In genomic region chr5:144313335-144313734, GRCm38 (mm10) we compare ENCODE assay signal across 9 mouse cellular contexts. TPM values are rescaled to one million over a fixed set of nuclear protein-coding genes. Genes with fewer than 3 reads are reported as not detected.
DNase-seq lines count a peak whose midpoint lies in the region; ATAC-seq lines count a peak whose summit lies in the region.
"Had no signal": no experiment of that assay in that cellular context is flagged by ENCODE, and none has a peak within 500 bp of the region (broad histone marks: within the 10 kb centered on the region; RNA-seq: fewer than 3 reads in every experiment).

No protein-coding gene starts in this region.

- peaks cover 29% of the 10 kb centered on the region for H3K4me1 ChIP-seq in heart, embryonic 15.5 days (replicated peaks)
- H3K4me1 ChIP-seq in liver, embryonic 13.5 days (replicated peaks) = peaks cover 17% of the 10 kb centered on the region
- no peaks in the 10 kb centered on the region for H3K4me1 ChIP-seq in midbrain, embryonic 14.5 days (ENCODE audit: control insufficient read depth, insufficient read depth, low read length)

- no peaks in the 10 kb centered on the region for H3K27me3 ChIP-seq in heart, embryonic 15.5 days
- H3K27me3 ChIP-seq in liver, embryonic 13.5 days = no peaks in the 10 kb centered on the region
- no peaks in the 10 kb centered on the region for H3K27me3 ChIP-seq in midbrain, embryonic 14.5 days (ENCODE audit: control insufficient read depth, insufficient read depth, low read length)

- intact Hi-C loops in heart, postnatal 36 days (cut with DNase I) = no loop called here

- WGBS in heart, embryonic 15.5 days = 14% methylated on average over 5 of the region's 5 CpGs
- WGBS in liver, embryonic 13.5 days (ENCODE audit: insufficient replicate concordance) = 9% methylated on average over 5 of the region's 5 CpGs
- 52% methylated on average over 5 of the region's 5 CpGs for WGBS in midbrain, embryonic 14.5 days

- no peak overlapping the region for H3K9ac ChIP-seq in heart, embryonic 15.5 days
- H3K9ac ChIP-seq in liver, embryonic 13.5 days = no peak overlapping the region
- no peak overlapping the region for H3K9ac ChIP-seq in midbrain, embryonic 14.5 days (replicated peaks; ENCODE audit: low read length)

- H3K27ac ChIP-seq in heart, embryonic 15.5 days = peak overlapping the region; percentile 53; the same call in 1 of the 2 replicates
- H3K27ac ChIP-seq in liver, embryonic 13.5 days = no peak overlapping the region
- no peak overlapping the region for H3K27ac ChIP-seq in midbrain, embryonic 14.5 days (replicated peaks; ENCODE audit: low read depth, low read length)

- H3K9me3 ChIP-seq in heart, embryonic 15.5 days (replicated peaks) = no peaks in the 10 kb centered on the region
- no peaks in the 10 kb centered on the region for H3K9me3 ChIP-seq in liver, embryonic 13.5 days (replicated peaks)
- H3K9me3 ChIP-seq in midbrain, embryonic 14.5 days (ENCODE audit: control insufficient read depth, low read length) = no peaks in the 10 kb centered on the region

- H3K36me3 ChIP-seq in heart, embryonic 15.5 days = no peaks in the 10 kb centered on the region
- H3K36me3 ChIP-seq in liver, embryonic 13.5 days = no peaks in the 10 kb centered on the region
- H3K36me3 ChIP-seq in midbrain, embryonic 14.5 days (ENCODE audit: control insufficient read depth, insufficient read depth, low read length) = no peaks in the 10 kb centered on the region

- no peak overlapping the region for H3K4me3 ChIP-seq in heart, embryonic 15.5 days
- H3K4me3 ChIP-seq in liver, embryonic 13.5 days (replicated peaks) = no peak overlapping the region
- H3K4me3 ChIP-seq in midbrain, embryonic 14.5 days (replicated peaks; ENCODE audit: low read depth, low read length) = no peak overlapping the region

- no peak overlapping the region for H3K4me2 ChIP-seq in heart, embryonic 15.5 days
- no peak overlapping the region for H3K4me2 ChIP-seq in liver, embryonic 13.5 days
- no peak overlapping the region for H3K4me2 ChIP-seq in midbrain, embryonic 14.5 days (ENCODE audit: low read length)

- no peak for DNase-seq in heart, postnatal 36 days
- DNase-seq in A20 (ENCODE audit: low read depth, low spot score) = peak; percentile 5
- DNase-seq in liver, embryonic 13.5 days = no peak
- no peak for DNase-seq in frontal cortex, postnatal 14 days (ENCODE audit: low spot score in 2 of 2)
- no peak for DNase-seq in midbrain, embryonic 14.5 days
- DNase-seq in gastrocnemius, postnatal 4 days (ENCODE audit: low spot score in 2 of 2) = no peak
- DNase-seq: thymus, adult 2 months had no signal

- no peak for ATAC-seq in heart, embryonic 15.5 days (replicated peaks; ENCODE audit: insufficient number of reproducible peaks, insufficient read depth, low FRiP score, low read depth)
- ATAC-seq in common myeloid progenitor, adult 5-6 weeks (replicated peaks; ENCODE audit: low read depth, poor library complexity, severe bottlenecking) = peak; percentile 79
- peak; percentile 47; the same call in 1 of the 2 replicates for ATAC-seq in liver, embryonic 13.5 days (ENCODE audit: low read depth)
- no peak for ATAC-seq in midbrain, embryonic 14.5 days (ENCODE audit: low FRiP score, low TSS enrichment)

RNA-seq across cellular contexts. Expression of gene Baiap2l1, which starts 44.6 kb away (rescaled TPM):
- 10.8 and 11.4 TPM in 2 replicates for polyA plus RNA-seq in heart, embryonic 15.5 days (2015; fragmentation: Nextera tagmentation; extraction: Ambion mirVana)
- total RNA-seq in heart, postnatal 36 days (2021) = 1 to 10 TPM; 5.1 to 7.0 TPM
- total RNA-seq in common myeloid progenitor, adult 5-6 weeks (2017) = not detected in 2 replicates
- 3.7 and 4.7 TPM in 2 replicates for polyA plus RNA-seq in liver, embryonic 13.5 days (2015; fragmentation: Nextera tagmentation; extraction: Ambion mirVana)
- polyA plus RNA-seq in midbrain, embryonic 14.5 days (2014; fragmentation: Nextera tagmentation; extraction: Ambion mirVana) = 0.78 and 1.1 TPM in 2 replicates
- 1 to 10 TPM; 5.7 to 7.1 TPM for total RNA-seq in gastrocnemius, postnatal 4 days (2021)

Comparison
In these comparisons a context has a peak if more than half of its experiments do, and no peak if none do; other contexts are left out.
1. ATAC-seq: peak in common myeloid progenitor, adult 5-6 weeks (single experiment) and liver, embryonic 13.5 days (single experiment); none in heart, embryonic 15.5 days (single experiment) and midbrain, embryonic 14.5 days (single experiment).